Mouse (Mus musculus): ENCODE results near the gene Pparg.

Pparg gene

GRCm38 (mm10) chr6:115504160-115504558 is 143.4 kb downstream of the Pparg start:
- DNase-seq (ENCODE audit: extremely low spot score, low spot score) = no peak

GRCm38 (mm10) chr6:115504915-115505314 is 144.2 kb downstream of the Pparg start:
- DNase-seq (ENCODE audit: extremely low spot score, low spot score) = no peak

DNA sequence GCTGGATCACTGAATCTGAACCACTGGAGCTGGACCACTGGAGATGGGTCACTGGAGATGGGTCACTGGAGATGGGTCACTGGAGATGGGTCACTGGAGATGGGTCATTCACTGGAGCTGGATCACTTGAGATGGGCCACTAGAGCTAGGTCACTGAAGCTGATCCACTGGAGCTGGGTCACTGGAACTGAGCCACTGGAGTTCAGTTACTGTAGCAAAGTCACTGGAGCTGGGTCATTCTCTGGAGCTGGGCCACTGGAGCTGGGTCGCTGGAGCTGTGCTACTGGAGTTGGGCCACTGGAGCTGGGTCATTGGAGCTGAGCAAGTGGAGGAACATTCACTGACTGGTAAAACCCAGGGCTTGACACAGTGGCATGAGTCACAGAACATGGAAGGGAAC is 145.7 kb downstream of the Pparg start:
- DNase-seq (ENCODE audit: extremely low spot score, low spot score) = no peak

- no peak for DNase-seq (ENCODE audit: extremely low spot score, low spot score)
Observed at GRCm38 (mm10) chr6:115511447-115511846, 150.7 kb downstream of the Pparg start.

GRCm38 (mm10) chr6:115513207-115513606 is 152.5 kb downstream of the Pparg start:
- DNase-seq (ENCODE audit: extremely low spot score, low spot score) = no peak

- DNase-seq (ENCODE audit: extremely low spot score, low spot score) = no peak
Observed at GRCm38 (mm10) chr6:115517904-115518303, 157.2 kb downstream of the Pparg start.

DNA sequence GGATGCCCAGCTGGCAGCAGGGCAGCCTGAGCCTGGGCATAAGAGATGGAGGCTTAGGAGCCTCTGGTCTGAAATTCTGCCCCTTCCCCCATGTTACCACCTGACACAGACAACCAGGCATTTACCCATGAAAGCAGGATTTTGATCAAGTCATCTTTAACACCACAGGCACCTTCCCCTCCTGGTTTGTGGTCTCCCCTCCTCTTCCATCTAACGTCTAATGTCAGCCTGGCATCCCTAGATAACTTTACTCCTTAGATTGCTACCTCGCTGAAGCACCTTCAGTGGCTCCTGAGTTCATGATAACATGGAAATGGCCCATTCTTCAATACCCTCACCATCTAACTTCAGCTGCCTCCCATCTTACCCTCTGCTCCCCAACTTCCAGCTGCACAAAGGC is 157.6 kb downstream of the Pparg start:
- no peak for DNase-seq (ENCODE audit: extremely low spot score, low spot score)

- no peak for DNase-seq (ENCODE audit: extremely low spot score, low spot score)
Observed at GRCm38 (mm10) chr6:115519275-115519699, 158.5 kb downstream of the Pparg start.

DNA sequence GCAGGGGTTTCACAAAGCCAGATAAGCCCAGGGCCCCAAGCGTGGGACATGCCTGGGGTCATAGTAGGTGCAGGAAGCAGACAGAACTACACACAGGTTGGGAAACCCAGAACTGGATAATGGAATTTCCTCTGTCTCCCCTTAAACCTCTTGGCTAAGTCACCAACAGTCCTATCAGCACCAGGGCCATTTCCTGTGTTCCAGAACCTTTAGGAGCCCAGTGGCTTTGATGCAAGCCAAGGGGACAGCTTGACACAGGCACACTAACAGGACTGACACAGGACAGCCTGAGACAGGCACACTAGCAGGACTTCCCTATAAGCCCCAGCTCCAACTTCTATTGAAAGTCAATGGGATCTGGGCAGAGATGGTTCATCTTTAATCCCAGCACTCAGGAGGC is 161.2 kb downstream of the Pparg start:
- DNase-seq (ENCODE audit: extremely low spot score, low spot score) = no peak

DNA sequence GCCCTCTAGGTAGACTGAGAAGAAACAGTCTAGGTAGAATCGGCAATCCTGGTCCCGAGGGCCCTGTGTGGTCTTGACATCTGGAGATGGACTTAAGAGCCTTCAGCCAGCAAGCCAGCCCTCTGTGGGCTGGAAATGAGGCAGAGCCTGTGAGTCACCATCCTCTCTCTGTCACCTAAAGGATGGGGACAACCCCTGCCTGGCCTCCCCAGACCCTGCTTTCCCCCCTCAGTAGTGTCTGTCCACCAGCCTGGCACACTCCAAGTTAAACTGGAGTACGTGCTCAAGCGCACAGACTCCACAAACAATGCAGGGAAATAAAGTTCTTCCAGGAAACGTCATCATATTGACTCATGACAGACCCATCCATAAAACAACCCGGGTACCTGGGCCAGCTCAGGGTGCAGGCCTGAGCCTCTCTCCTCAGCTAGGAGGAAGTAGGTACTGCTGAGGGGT is 162.0 kb downstream of the Pparg start:
- DNase-seq (ENCODE audit: extremely low spot score, low spot score) = no peak

GRCm38 (mm10) chr6:115523201-115523600 is 162.4 kb downstream of the Pparg start:
- DNase-seq (ENCODE audit: extremely low spot score, low spot score) = no peak

- no peak for DNase-seq (ENCODE audit: extremely low spot score, low spot score)
Observed at GRCm38 (mm10) chr6:115524449-115524990, 163.8 kb downstream of the Pparg start.

GRCm38 (mm10) chr6:115527418-115527817 is 166.7 kb downstream of the Pparg start:
- DNase-seq (ENCODE audit: extremely low spot score, low spot score) = no peak

- no peak for DNase-seq (ENCODE audit: extremely low spot score, low spot score)
Observed at GRCm38 (mm10) chr6:115528372-115528771, 167.6 kb downstream of the Pparg start.

DNA sequence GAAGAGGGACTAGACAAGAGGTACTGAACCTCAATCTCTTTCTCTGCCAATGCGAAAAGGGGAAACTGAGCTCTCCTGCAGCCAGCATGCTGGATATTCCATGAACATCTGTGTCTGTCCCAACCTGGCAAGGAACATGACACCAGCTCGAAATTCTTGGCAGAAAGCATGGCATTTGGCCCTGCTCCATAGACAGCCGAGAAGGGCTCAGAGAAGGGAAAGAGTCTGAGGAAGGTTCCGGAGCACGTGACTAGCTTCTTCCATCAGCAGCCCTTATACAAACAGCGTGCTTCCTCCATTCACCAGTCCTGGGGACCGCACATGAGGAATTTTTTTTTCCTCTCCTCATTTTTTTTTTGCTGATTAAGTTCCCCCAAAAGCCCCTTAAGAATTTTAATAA is 173.9 kb downstream of the Pparg start:
- DNase-seq (ENCODE audit: extremely low spot score, low spot score) = no peak

- DNase-seq (ENCODE audit: extremely low spot score, low spot score) = no peak
Observed at GRCm38 (mm10) chr6:115536169-115536568, 175.4 kb downstream of the Pparg start.

DNA sequence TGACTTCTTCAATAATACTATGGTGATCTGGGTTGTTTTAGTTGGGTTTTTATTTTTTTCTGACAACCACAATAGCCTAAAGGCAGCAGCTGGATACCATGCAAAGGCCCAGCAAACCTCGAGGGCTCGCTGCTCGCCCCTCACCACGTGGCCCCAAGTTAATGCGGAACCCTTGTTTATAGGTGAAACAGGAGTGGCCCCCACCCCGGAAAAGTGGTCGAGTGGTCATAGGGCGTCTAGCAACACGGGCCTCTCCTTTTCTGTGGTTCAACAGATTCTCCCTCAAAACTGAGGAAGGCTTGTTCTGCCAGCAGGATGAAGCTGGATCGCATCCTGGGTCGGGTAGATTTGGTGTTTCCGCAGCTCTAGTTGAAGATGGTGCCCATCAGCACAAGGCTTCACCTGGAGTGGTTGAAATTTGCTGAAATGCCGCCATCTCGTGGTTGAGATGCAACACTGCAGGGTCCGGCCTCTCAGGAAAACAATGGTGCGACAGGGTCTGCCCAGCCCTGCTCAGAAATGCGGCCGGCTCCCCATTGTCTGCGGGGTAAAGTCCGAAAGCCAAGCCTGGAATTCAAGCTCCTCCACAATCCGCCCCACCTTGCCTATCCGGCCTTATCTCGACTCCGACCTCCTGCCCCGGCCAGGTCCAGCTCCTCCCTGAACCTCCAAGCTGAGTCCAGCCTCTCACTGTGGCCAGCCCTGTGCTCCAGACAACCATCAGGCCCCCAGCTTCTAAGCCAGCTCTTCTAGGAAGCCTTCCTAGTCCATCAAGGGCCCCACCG is 178.1 kb downstream of the Pparg start:
- peak; percentile 94 for DNase-seq (ENCODE audit: extremely low spot score, low spot score)
